ENCODE assay signal across 8 mouse cellular contexts in genomic region chr19:32304008-32304873, GRCm38 (mm10).
A peak's percentile ranks its signal among the peaks of the same experiment; 100 is the strongest.
DNase-seq lines count a peak whose midpoint lies in the region; ATAC-seq lines count a peak whose summit lies in the region.

No protein-coding gene starts in this region.

- no peak for DNase-seq in forebrain, embryonic 14.5 days (ENCODE audit: low spot score)
- peak; percentile 64 for DNase-seq in adrenal gland, postnatal 25 days
- peak; percentile 85 to 92 for DNase-seq in kidney, postnatal 25 days
- DNase-seq in frontal cortex, postnatal 25 days (ENCODE audit: low spot score in 2 of 2) = no peak
- no peak for DNase-seq in cerebellum, adult 9-11 months

- no peak overlapping the region for H3K9ac ChIP-seq in forebrain, embryonic 15.5 days (replicated peaks)
- no peak overlapping the region for H3K9ac ChIP-seq in forebrain, embryonic 14.5 days (ENCODE audit: low read length)
- peak overlapping the region; percentile 16; the same call in 1 of the 2 replicates for H3K9ac ChIP-seq in heart, embryonic 13.5 days

- no peak overlapping the region for H3K4me3 ChIP-seq in forebrain, embryonic 15.5 days
- no peak overlapping the region for H3K4me3 ChIP-seq in forebrain, embryonic 14.5 days (ENCODE audit: low read depth, low read length)
- H3K4me3 ChIP-seq in heart, embryonic 13.5 days = no peak overlapping the region

- no peaks in the 10 kb centered on the region for H3K4me1 ChIP-seq in forebrain, embryonic 15.5 days
- H3K4me1 ChIP-seq in forebrain, embryonic 14.5 days (ENCODE audit: control insufficient read depth, insufficient read depth, low read length) = peaks cover 3% of the 10 kb centered on the region; the same call in 1 of the 2 replicates
- peaks cover 41% of the 10 kb centered on the region for H3K4me1 ChIP-seq in heart, embryonic 13.5 days

- no peaks in the 10 kb centered on the region for H3K27me3 ChIP-seq in forebrain, embryonic 15.5 days
- no peaks in the 10 kb centered on the region for H3K27me3 ChIP-seq in forebrain, embryonic 14.5 days (replicated peaks; ENCODE audit: control insufficient read depth, insufficient read depth, low read length)
- no peaks in the 10 kb centered on the region for H3K27me3 ChIP-seq in heart, embryonic 13.5 days (replicated peaks)

- H3K9me3 ChIP-seq in forebrain, embryonic 15.5 days = no peaks in the 10 kb centered on the region
- no peaks in the 10 kb centered on the region for H3K9me3 ChIP-seq in forebrain, embryonic 14.5 days (replicated peaks; ENCODE audit: control insufficient read depth, low read length)
- H3K9me3 ChIP-seq in heart, embryonic 13.5 days = no peaks in the 10 kb centered on the region

- no peak overlapping the region for H3K4me2 ChIP-seq in forebrain, embryonic 15.5 days (replicated peaks)
- H3K4me2 ChIP-seq in forebrain, embryonic 14.5 days (ENCODE audit: low read length) = no peak overlapping the region
- H3K4me2 ChIP-seq in heart, embryonic 13.5 days = peak overlapping the region; percentile 29; the same call in 1 of the 2 replicates

- ATAC-seq in forebrain, embryonic 15.5 days (replicated peaks) = 0 out of 2 replicates have a peak, but pooled peaks have one; percentile 38
- ATAC-seq in forebrain, embryonic 14.5 days = no peak; the same call in 1 of the 2 replicates
- ATAC-seq in heart, embryonic 13.5 days (ENCODE audit: extremely low read depth, insufficient number of reproducible peaks, low FRiP score, low TSS enrichment) = no peak
- peak; percentile 91 for ATAC-seq in megakaryocyte progenitor cell, adult 5-6 weeks (replicated peaks; ENCODE audit: poor library complexity)

- WGBS in forebrain, embryonic 15.5 days = 73% methylated on average over 9 of the region's 9 CpGs
- WGBS in forebrain, embryonic 14.5 days = 74% methylated on average over 9 of the region's 9 CpGs
- 56% methylated on average over 9 of the region's 9 CpGs for WGBS in heart, embryonic 13.5 days

- H3K36me3 ChIP-seq in forebrain, embryonic 15.5 days = no peaks in the 10 kb centered on the region
- H3K36me3 ChIP-seq in forebrain, embryonic 14.5 days (ENCODE audit: control insufficient read depth, insufficient read depth, low read length) = no peaks in the 10 kb centered on the region
- peaks cover 4% of the 10 kb centered on the region for H3K36me3 ChIP-seq in heart, embryonic 13.5 days

- H3K27ac ChIP-seq in forebrain, embryonic 15.5 days (replicated peaks) = no peak overlapping the region
- H3K27ac ChIP-seq in forebrain, embryonic 14.5 days (ENCODE audit: low read depth, low read length) = no peak overlapping the region
- H3K27ac ChIP-seq in heart, embryonic 13.5 days (replicated peaks) = peak overlapping the region; percentile 90

Comparison
In these comparisons a context has a peak if more than half of its experiments do, and no peak if none do; other contexts are left out.
1. ATAC-seq: peak in forebrain, embryonic 15.5 days (single experiment) and megakaryocyte progenitor cell, adult 5-6 weeks (single experiment); none in forebrain, embryonic 14.5 days (single experiment) and heart, embryonic 13.5 days (single experiment).
2. DNase-seq: peak in adrenal gland, postnatal 25 days (single experiment) and kidney, postnatal 25 days (2 of 2); none in forebrain, embryonic 14.5 days (single experiment), frontal cortex, postnatal 25 days (0 of 2) and cerebellum, adult 9-11 months (single experiment).